Mouse (Mus musculus): ENCODE measurements around the gene Cadm3.

Cadm3 gene

GRCm38 (mm10) chr1:173359590-173360290, 7.8 kb downstream of the Cadm3 start:
- in situ Hi-C loops (cut with MboI; ENCODE audit: low sequenced_read_pairs): no loop called here

DNA sequence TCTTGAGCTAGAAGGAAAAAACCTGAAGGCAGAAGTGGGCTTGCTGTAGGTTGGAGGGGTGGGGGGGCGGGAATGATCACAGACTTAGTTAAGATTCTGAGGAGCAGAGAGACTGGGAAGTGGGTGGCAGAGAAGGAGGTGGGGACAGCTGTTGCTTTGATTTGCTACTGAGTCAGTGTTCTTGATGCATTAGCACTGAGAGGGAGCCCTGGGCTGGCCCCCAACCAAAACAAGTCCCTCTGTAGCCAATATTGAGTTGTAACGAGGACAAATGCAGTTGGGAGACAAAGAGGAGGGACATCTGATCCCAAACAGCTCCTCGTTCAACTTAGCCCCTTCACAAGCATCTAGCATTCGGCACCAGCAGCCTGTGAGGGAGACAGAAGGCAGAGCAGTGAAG, 9.7 kb downstream of the Cadm3 start:
- in situ Hi-C loops (cut with MboI; ENCODE audit: low sequenced_read_pairs): no loop called here

DNA sequence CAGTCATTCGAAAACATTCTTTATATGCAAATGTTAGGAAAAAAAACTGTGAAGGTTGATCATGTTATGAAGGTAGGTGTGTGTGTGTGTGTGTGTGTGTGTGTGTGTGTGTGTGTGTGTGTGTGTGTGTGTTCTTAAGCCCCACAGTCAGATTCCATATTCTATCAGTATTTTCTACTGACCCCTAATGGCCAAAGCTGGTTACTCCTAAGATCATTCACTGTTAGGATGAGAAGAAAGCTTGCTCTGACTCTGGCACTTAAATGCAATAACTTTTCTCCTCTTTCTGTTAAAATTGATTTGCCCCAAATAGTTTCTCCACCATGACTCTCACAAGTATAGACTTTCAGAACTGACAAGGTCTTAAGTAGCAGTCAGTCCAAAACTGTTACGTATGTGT, 10.8 kb downstream of the Cadm3 start:
- in situ Hi-C loops (cut with MboI; ENCODE audit: low sequenced_read_pairs): no loop called here

GRCm38 (mm10) chr1:173355107-173355846, 12.2 kb downstream of the Cadm3 start:
- in situ Hi-C loops (cut with MboI; ENCODE audit: low sequenced_read_pairs): no loop called here

DNA sequence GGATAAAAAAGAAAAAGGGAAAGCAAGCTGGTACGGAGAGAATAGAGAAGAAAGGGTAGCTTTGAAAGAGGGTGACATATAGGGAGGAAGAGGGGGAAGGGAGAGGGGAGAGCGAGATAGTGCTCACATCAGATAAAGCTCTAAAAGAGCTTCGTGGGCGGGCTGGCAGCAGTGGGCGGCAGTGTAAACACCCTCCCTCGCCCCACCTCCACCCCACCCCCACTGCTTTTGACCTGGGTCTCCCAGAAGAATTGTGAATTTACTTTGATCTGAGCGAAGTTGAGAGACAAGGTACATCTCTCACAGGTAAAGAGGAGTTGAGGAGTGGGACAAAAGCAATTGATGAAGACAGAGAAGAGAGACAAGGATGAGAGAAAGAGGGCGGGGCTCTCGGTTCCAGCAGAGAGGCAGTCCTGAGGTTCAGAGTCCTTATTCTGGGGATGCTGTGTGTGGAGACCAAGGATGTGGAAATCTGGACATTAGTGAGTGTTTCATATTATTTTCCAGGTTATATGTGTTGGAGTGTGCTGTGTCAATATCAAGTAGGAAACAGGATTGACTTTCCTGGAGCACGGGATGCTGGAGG, 17.0 kb downstream of the Cadm3 start, which contains the start of gene Aim2:
Aim2 (plus strand) TSS at position 508 of the 586 bp plus-strand sequence.
- in situ Hi-C loops (cut with MboI; ENCODE audit: low sequenced_read_pairs): no loop called here

- in situ Hi-C loops (cut with MboI; ENCODE audit: low sequenced_read_pairs): no loop called here
Measured at GRCm38 (mm10) chr1:173349946-173350345, 17.5 kb downstream of the Cadm3 start.

DNA sequence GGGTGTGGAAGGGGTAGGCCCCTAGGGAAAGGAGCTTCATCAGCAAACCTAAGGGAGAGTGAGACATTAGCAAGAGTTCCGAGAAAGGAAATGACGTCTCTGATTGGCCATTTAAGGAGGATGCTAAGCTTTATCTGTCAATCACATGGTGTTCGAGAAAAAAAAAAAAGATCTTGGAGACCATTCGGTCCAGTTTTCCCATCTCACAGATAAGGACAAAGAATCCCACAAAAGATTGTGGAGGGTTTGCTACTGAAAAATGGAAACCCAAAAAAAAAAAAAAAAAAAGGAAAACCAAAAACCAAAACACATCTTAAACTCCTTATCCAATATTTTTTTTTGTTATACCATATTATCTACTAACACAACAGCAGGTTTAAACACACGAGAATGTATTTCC, 18.3 kb downstream of the Cadm3 start:
- in situ Hi-C loops (cut with MboI; ENCODE audit: low sequenced_read_pairs): no loop called here

- in situ Hi-C loops (cut with MboI; ENCODE audit: low sequenced_read_pairs): no loop called here
Measured at GRCm38 (mm10) chr1:173348527-173348926, 19.0 kb downstream of the Cadm3 start.

DNA sequence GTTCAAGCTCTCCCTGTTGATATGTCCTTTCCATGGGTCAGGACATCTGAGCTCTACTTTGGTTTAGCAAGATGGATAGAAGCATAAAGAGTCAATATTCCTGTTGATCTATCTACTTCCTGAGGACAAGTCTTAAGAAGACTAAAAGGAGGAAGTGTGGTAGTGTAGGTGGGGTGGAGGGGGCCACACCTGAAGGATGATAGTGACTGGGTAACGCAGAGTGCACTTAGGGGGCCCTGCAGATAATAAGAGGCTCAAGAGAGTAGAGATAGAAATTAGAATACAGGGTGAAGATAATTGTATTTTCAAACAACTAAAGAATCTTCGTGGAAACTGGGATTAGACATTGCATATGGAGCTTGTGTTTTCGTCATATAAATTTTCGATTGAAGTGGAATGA, 22.4 kb downstream of the Cadm3 start:
- in situ Hi-C loops (cut with MboI; ENCODE audit: low sequenced_read_pairs): no loop called here

DNA sequence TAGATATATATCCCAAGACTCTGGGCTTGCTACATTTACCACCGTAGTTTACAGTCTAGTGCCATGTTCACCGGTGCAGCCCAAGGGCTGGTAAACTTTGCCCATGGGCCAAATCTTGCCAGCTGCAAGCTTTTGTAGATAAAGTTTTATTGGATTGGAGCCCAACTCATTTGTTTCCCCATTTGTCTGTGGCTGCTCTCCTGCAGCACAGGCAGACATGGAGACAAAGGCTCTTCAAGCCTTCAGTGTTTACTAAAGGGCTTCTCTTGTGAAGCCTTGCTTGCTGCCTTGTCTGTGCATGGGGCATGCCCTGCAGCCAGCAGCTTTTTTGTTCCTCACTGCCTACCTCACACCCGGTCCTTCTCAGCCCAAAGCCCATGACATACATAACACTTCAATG, 23.6 kb downstream of the Cadm3 start:
- in situ Hi-C loops (cut with MboI; ENCODE audit: low sequenced_read_pairs): no loop called here

- in situ Hi-C loops (cut with MboI; ENCODE audit: low sequenced_read_pairs): no loop called here
Measured at GRCm38 (mm10) chr1:173342425-173342824, 25.1 kb downstream of the Cadm3 start.

DNA sequence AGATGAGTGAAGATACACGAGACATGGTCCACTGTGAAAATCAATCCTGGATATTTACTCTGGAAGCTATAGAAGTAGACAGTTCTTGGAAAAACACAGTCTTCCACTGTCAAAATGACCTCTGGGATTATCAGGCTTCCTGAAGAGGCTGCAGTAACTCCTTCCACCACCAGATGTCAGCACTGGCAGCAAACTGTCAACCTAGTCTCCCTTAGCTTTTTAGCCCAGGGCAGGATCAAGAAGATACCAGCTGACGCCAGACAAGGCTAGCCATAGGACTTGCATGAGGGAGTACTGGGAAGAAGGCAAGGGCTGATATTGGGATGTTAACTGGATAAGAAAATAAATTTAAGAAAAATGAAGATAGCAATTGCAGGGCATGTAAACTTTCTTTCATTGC, 28.0 kb downstream of the Cadm3 start:
- in situ Hi-C loops (cut with MboI; ENCODE audit: low sequenced_read_pairs): loop anchor here (5.0 kb wide), 1 partner anchor 38 kb away; no protein-coding TSS in a partner anchor

DNA sequence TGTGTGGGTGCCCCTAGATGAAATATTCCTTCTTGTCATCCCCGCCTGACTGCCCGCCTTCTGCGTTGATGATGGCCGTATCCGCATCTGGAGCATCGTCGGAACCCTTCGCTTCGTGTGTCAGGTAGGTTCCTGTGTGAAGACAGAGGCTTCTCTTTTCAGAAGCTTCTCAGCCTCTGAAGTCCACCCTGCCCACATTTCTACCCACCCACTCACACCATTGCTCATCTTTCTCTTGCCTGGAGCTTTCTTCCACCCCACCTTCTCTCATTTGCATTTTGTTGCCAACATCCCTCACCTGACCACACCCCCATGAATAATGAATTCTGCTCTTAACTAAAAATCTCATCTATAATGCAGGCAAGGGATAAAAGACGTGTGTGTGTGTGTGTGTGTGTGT, 30.5 kb downstream of the Cadm3 start:
- in situ Hi-C loops (cut with MboI; ENCODE audit: low sequenced_read_pairs): loop anchor here (5.0 kb wide), 1 partner anchor 40 kb away; no protein-coding TSS in a partner anchor

DNA sequence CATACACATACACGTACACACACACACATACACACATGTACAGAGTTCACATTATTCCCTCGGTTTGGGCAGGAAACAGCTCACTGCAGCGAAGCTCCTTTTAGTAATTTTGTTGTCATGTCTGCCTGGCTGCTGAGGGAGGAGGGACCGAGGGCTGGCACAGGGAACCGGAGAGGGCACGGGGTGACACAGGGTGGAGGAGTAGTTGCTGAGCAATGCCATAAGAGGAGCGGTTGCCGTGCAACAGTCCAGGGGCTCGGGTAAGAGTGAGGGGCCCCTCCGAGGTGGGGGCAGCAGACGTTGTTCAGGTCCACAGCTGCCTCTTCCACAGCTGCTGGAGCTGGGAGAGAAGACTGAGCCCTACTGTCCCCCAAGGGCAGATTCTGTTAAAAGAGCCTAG, 31.6 kb downstream of the Cadm3 start:
- in situ Hi-C loops (cut with MboI; ENCODE audit: low sequenced_read_pairs): loop anchor here (5.0 kb wide), 1 partner anchor 41 kb away; no protein-coding TSS in a partner anchor

DNA sequence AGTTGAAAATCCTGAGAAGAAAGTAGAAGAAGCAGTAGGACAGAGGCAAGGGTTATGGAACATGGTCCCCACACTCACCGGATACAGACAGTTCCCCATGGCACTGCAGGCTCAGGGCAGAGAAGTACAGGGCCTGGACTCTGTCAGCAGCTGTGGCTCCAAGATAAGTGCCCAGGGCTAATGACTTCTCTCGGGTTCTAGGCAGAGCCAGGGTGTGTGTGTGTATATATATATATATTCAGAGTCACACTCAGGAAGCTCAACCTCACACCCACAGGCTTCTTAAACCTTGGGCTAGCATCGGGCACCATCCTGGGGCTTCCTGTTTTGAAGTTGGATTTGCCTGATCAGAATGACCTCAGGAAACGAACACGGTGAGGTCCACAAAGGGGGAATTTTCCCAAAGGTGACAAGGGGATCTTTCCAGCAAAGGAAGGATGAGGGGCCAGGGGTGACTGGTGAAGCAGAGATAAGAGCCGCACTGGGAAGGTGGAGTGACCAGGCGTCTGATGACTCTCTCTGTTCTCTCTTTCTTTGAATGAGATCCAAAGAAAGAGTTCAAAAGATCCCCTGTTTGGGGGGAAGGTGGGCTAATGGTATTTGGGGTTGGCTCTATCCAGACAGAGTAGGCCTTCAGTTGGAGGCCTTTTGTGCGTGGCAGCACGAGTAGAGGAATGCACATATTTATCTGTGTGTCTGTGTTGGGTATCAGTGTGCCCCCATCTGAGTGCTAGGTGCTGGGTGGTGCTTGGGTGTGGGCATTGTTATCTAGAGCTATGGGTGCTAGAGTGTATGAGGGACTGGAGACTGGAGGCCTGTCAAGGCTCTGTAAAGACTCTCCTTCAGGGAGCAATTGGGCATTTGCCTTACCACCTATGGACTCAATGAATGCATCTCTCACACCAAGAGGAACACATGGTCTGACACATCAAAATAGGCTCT, 33.9 kb downstream of the Cadm3 start, which contains the start of gene Ackr1:
Ackr1 (minus strand) TSS at position 439 of the 942 bp plus-strand sequence.
- in situ Hi-C loops (cut with MboI; ENCODE audit: low sequenced_read_pairs): no loop called here

DNA sequence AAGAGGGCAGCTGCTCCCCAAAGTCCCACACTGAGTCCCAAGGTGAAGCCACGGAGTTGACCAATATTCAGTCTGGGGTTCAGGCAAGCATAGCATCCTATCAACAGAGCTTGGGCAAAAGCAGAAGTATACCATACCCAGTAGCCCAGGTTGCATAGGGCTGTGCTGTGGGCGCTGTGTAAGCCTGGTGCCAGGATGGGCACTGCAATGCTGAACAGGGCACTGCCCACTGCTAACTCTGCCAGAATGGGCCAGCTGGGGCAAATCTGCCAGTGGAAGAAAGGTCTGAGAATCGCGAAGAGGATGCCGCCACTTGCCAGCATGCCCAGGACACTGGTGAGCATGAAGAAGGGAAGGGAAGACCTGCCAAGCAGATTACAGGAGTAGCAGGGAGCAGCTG, 35.1 kb downstream of the Cadm3 start:
- in situ Hi-C loops (cut with MboI; ENCODE audit: low sequenced_read_pairs): no loop called here

DNA sequence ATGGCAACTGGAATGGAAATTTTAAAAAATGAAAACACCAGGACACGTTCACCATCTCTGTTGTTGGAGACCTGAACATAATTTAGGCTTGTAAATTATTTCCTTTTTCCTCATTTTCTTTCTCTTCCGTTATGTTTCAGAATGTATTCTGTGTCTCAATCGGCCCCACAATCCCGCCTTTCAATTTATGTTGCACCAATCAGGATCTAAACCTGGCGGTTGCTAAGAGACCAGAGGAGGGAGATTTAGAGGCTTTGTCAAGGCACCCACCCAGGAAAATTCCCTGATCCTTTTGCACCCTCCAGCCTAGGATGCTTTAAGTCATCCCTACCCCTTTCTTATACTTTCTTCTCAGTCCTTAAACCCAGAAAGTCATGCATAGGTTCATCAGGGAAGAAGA, 37.8 kb downstream of the Cadm3 start:
- in situ Hi-C loops (cut with MboI; ENCODE audit: low sequenced_read_pairs): no loop called here

- in situ Hi-C loops (cut with MboI; ENCODE audit: low sequenced_read_pairs): no loop called here
Measured at GRCm38 (mm10) chr1:173329185-173329584, 38.3 kb downstream of the Cadm3 start.

DNA sequence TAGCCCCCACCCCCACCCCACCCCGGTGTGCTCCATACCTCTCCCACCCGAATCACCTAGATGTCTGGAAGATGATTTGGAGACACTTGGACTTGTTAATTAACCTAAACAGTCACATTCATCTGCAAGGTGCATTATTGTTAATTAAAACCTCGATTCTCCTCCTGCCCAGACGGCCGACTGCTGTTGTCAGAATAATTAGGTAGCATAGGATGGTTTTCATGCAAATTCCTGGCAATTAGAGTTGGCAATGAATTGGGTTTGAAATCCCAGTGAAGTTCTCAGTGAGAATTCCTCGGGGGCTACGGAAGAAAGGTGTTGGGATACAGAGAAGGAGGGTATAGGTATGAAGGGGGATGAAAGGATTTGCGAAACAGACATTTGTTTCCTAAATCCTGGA, 39.0 kb downstream of the Cadm3 start:
- in situ Hi-C loops (cut with MboI; ENCODE audit: low sequenced_read_pairs): no loop called here

- in situ Hi-C loops (cut with MboI; ENCODE audit: low sequenced_read_pairs): no loop called here
Measured at GRCm38 (mm10) chr1:173326552-173326951, 40.9 kb downstream of the Cadm3 start.

DNA sequence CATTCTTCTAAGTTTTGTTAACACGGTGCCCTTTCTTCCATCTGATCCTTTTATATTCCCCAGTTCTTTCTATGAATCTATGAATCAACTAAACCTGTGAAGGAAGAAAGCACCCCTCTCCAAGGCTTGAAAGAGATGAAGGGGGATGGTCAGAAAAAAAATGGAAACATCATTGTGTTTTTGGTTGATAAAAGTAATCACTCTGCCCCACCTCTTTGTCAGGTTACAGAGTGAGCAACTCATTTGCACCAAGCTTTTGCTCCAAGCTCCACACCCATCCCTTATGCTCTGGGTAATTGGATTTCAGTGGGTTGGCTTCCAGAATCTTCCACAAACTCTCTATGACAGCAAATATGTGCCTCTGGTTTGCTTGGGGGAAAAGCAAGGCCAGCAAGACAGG, 42.1 kb downstream of the Cadm3 start:
- in situ Hi-C loops (cut with MboI; ENCODE audit: low sequenced_read_pairs): no loop called here

Measured in CH12F3 (cell line).